Mouse (Mus musculus) limb, embryonic 15.5 days (tissue): ENCODE data around the gene Cnot10. TPM values are rescaled to one million over a fixed set of nuclear protein-coding genes. Genes with fewer than 3 reads are reported as not detected.
"Not testable (repeated sequence)": the region's sequence is repeated elsewhere in the genome, so short reads cannot be mapped to it uniquely, and the experiment has no call there.

Experiments used
- ATAC-seq: fragments of 200-750 bp; cut with Nextera tagmentation; 2 replicates; pipeline ENCODE4 v1.8.0; 2017; ENCODE audit warnings: low read depth, moderate TSS enrichment; ENCODE audit not compliant: insufficient number of reproducible peaks, low FRiP score, low TSS enrichment
- H3K27ac ChIP-seq: fragments of 300-500 bp; sonication (generic); 2 replicates; pipeline ENCODE4 v1.5.1; 2015; ENCODE audit warnings: moderate library complexity, mild to moderate bottlenecking, inconsistent platforms
- H3K27me3 ChIP-seq: fragments of 300-500 bp; sonication (generic); 2 replicates; pipeline ENCODE4 v1.6.1; 2015; ENCODE audit warnings: inconsistent platforms
- H3K36me3 ChIP-seq: fragments of 300-500 bp; sonication (generic); 2 replicates; pipeline ENCODE4 v1.6.1; 2015; ENCODE audit warnings: inconsistent platforms
- H3K4me1 ChIP-seq: fragments of 300-500 bp; sonication (generic); 2 replicates; pipeline ENCODE4 v1.6.1; 2015; ENCODE audit warnings: inconsistent platforms
- H3K4me2 ChIP-seq: fragments of 300-500 bp; sonication (generic); 2 replicates; pipeline ENCODE4 v1.6.1; 2015; ENCODE audit warnings: mild to moderate bottlenecking, inconsistent platforms
- H3K4me3 ChIP-seq: fragments of 300-500 bp; sonication (generic); 2 replicates; pipeline ENCODE4 v1.5.1; 2015; ENCODE audit warnings: mild to moderate bottlenecking, inconsistent platforms
- H3K9ac ChIP-seq: fragments of 300-500 bp; sonication (generic); 2 replicates; pipeline ENCODE4 v1.6.1; 2015; ENCODE audit warnings: inconsistent platforms
- H3K9me3 ChIP-seq: fragments of 300-500 bp; sonication (generic); 2 replicates; pipeline ENCODE4 v1.6.1; 2016; ENCODE audit warnings: inconsistent platforms
- WGBS: fragments of 180-500 bp; shearing (Covaris S2); methylation state at CpG from one replicate; pipeline ENCODE4 v1.1.7; 2015; 5-methylcytosine and 5-hydroxymethylcytosine counted together
- polyA plus RNA-seq: library from polyadenylated mRNA; unstranded; fragments of >200 nt; fragmentation: Nextera tagmentation; extraction: Ambion mirVana; gene quantifications from 2 replicates; pipeline ENCODE4 v1.2.1, GENCODE M21; 2015

The Cnot10 gene
- polyA plus RNA-seq, 1 experiment from 2014 or later = 60.9 TPM

DNA sequence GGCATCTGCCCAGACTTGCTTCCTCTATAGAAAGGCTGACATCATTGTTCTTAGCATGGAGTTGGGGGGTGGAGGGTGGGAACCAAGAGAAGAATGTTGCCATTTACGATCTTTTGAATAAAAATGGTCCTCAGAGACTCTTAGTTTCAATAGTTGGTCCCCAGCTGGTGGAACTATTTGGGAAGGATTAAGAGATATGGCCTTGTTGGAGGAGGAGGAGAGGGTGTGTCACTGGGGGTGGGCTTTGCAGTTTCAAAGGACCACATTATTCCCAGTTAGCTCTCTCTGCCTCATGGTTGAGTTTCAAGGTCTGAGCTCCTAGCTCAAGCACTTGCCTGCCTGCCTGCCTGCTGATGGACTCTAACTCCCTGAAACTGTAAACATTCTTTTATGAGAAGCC lies 32.0 kb upstream of the Cnot10 start:
- Histone ChIP-seq H3K27ac (no peak overlapping the region), H3K4me1 (peaks cover 7% of the 10 kb centered on the region), H3K4me3 (no peak overlapping the region), H3K9me3 (no peaks in the 10 kb centered on the region), H3K9ac (no peak overlapping the region), H3K36me3 (no peaks in the 10 kb centered on the region), H3K4me2 (no peak overlapping the region), H3K27me3 (no peaks in the 10 kb centered on the region)
- WGBS = 34% methylated on average over 1 of the region's 1 CpGs
- ATAC-seq = no peak

DNA sequence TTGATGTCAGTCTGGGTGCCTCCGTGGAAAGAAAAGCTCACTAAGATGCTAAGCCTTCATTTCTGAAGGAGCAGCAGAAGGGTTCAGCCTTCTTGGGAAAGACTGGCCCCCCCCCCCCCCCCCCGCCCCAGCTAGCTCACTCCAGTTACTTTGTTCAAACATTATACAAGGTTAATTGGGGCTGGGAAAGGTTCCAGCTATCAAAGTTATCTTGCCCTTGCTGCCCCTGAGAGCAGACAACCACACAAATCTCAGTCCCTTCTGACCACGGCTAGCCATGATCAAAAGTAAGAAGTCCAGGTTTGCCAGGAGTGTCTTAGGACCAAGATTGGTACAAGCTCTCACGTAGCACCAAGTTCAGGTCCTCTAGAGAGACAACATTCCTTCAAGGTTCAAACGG lies 29.0 kb upstream of the Cnot10 start:
- H3K9me3 ChIP-seq = no peaks in the 10 kb centered on the region
- no peak overlapping the region for H3K27ac ChIP-seq
- no peak overlapping the region for H3K9ac ChIP-seq
- no peak for ATAC-seq
- no peak overlapping the region for H3K4me3 ChIP-seq
- no peaks in the 10 kb centered on the region for H3K27me3 ChIP-seq
- H3K4me2 ChIP-seq = no peak overlapping the region
- 78% methylated on average over 5 of the region's 5 CpGs for WGBS
- H3K36me3 ChIP-seq = no peaks in the 10 kb centered on the region
- H3K4me1 ChIP-seq = peaks cover 7% of the 10 kb centered on the region

DNA sequence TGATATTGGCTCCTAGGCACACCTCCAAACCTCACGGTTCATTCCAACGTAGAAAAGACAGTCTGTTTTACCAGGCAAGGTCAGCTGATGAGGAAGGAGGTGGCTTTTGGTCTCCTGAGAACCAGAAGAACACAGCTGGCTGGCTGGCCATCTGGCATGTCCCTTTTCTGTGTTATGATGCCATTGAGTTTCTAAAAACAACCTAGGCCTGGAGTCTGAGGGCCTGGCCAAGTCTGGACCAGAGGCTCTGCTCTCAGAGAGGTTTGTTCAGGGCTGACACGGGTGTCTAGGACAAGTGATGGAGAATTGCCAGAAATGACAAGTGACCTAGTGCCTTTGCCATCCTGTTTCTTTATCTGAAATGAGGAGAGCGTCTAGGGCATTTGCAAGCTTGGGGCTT lies 28.1 kb upstream of the Cnot10 start:
- Histone ChIP-seq H3K9ac (no peak overlapping the region), H3K4me3 (no peak overlapping the region), H3K27ac (no peak overlapping the region), H3K4me1 (peaks cover 2% of the 10 kb centered on the region), H3K27me3 (no peaks in the 10 kb centered on the region), H3K4me2 (no peak overlapping the region), H3K36me3 (no peaks in the 10 kb centered on the region), H3K9me3 (no peaks in the 10 kb centered on the region)
- 64% methylated on average over 4 of the region's 4 CpGs for WGBS
- no peak for ATAC-seq

DNA sequence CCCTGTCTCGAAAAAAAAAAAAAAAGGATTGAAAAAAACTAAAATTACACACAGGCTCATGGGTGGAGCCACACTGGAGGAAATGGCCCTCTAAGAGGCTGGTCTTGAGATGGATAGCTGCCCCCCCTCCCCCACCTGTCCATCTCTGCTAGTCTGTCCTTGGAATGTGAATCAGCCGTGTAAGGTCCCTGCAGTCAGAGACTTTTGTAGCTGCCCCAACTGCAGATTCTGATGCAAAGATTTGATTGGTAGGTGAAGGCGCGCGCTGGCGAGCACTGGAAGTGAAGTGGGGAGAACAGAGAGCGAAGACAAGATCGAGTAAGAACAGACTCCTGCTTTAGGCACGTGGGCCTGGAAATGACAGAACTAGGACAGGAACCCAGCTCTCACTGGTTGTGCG lies 26.9 kb upstream of the Cnot10 start:
- H3K4me2 ChIP-seq = no peak overlapping the region
- H3K9ac ChIP-seq = no peak overlapping the region
- no peaks in the 10 kb centered on the region for H3K9me3 ChIP-seq
- H3K27me3 ChIP-seq = no peaks in the 10 kb centered on the region
- no peaks in the 10 kb centered on the region for H3K4me1 ChIP-seq
- no peak overlapping the region for H3K4me3 ChIP-seq
- no peaks in the 10 kb centered on the region for H3K36me3 ChIP-seq
- 90% methylated on average over 10 of the region's 10 CpGs for WGBS
- no peak overlapping the region for H3K27ac ChIP-seq
- no peak for ATAC-seq

DNA sequence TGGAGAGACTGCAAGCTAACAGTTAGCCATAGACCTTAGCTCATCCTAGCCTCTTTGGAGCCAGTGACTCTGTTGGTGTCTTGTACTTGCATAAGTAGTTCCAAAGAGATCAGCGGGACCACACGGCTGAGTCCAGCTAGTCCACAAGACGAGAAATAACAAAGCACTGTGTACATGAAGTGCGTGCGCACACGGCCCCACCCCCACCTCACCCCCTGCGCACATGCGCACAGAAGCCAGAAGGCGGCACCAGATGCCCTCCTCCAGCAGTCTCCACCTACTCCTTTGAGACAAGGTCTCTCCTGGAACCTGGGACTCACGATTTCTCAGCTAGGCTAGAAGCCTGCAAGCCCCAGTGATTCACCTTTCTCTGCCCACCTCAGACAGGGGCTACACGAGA lies 23.8 kb upstream of the Cnot10 start:
- no peaks in the 10 kb centered on the region for H3K4me1 ChIP-seq
- H3K27ac ChIP-seq = no peak overlapping the region
- no peaks in the 10 kb centered on the region for H3K9me3 ChIP-seq
- no peaks in the 10 kb centered on the region for H3K36me3 ChIP-seq
- no peak overlapping the region for H3K9ac ChIP-seq
- H3K4me3 ChIP-seq = no peak overlapping the region
- ATAC-seq = no peak
- no peak overlapping the region for H3K4me2 ChIP-seq
- 87% methylated on average over 11 of the region's 11 CpGs for WGBS
- no peaks in the 10 kb centered on the region for H3K27me3 ChIP-seq

DNA sequence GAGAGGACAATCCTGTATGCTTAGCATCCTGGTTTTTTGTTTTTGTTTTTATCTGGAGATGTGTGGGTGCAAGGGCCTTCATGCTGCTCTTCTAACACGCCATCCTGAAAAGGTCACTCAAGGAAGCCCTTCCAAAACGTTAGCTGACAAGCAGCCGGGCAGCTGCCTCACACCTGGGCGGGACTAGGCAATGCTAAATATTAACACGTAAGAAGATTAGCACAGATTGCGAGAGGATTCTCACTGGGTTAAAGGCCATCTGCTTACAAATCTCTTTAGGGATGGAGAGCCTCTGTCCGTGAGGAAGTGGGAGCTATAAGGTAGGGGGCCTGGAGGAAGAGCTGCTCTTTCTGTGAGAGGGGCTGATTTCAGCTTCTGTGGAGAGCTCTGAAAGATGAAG lies 22.0 kb upstream of the Cnot10 start:
- no peaks in the 10 kb centered on the region for H3K9me3 ChIP-seq
- no peak overlapping the region for H3K4me2 ChIP-seq
- H3K27me3 ChIP-seq = no peaks in the 10 kb centered on the region
- no peak overlapping the region for H3K4me3 ChIP-seq
- H3K4me1 ChIP-seq = no peaks in the 10 kb centered on the region
- ATAC-seq = no peak
- H3K36me3 ChIP-seq = no peaks in the 10 kb centered on the region
- H3K9ac ChIP-seq = no peak overlapping the region
- H3K27ac ChIP-seq = no peak overlapping the region
- 54% methylated on average over 7 of the region's 7 CpGs for WGBS

DNA sequence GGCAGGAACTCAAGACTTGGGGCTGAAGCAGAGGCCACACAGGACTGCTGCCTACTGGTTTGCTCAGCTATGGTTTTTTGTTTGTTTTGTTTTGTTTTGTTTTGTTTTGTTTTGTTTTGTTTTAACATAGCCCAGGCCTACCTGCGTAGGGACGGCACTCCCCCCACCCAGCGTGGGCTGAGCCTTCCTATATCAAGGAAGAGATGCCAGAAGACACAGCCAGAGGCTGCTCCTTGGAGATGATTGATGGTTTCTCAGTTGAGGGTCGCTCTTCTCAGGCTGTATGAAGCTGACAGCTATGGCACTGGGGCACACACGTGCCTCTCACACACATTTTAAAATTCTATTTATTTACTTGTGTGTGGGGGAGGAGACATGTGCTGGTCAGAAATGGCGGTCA lies 21.0 kb upstream of the Cnot10 start:
- no peak overlapping the region for H3K4me3 ChIP-seq

DNA sequence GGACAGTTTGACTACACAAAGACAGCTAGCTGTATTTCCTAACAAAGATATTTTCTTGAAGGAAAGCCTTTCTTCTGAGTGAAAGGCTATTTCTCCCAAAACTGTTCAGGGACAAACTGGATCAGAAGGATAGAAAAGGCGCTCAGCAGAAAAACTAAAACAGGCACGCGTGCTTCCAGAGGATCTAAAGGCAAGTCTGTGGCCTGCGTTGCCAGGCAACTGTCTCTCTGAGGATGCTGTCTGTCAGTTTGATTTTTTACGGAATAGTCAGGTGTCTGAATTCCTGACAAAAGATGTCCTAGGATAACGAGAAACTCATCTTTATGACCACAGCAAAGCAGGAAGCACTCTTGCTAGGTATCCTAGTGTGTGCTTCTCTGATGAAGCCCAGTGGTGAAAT lies 20.5 kb upstream of the Cnot10 start:
- no peak overlapping the region for H3K9ac ChIP-seq
- no peaks in the 10 kb centered on the region for H3K4me1 ChIP-seq
- H3K4me2 ChIP-seq = no peak overlapping the region
- H3K27ac ChIP-seq = no peak overlapping the region
- H3K4me3 ChIP-seq = no peak overlapping the region
- no peak for ATAC-seq
- WGBS = 84% methylated on average over 6 of the region's 6 CpGs
- H3K9me3 ChIP-seq = no peaks in the 10 kb centered on the region
- no peaks in the 10 kb centered on the region for H3K36me3 ChIP-seq
- H3K27me3 ChIP-seq = no peaks in the 10 kb centered on the region

More for the DNA sequence above, 21.0 kb upstream of the Cnot10 start:
- Histone ChIP-seq H3K9me3 (no peaks in the 10 kb centered on the region), H3K4me1 (no peaks in the 10 kb centered on the region), H3K36me3 (no peaks in the 10 kb centered on the region), H3K9ac (no peak overlapping the region), H3K4me2 (no peak overlapping the region), H3K27ac (no peak overlapping the region), H3K27me3 (no peaks in the 10 kb centered on the region)
- ATAC-seq = no peak
- WGBS = 66% methylated on average over 6 of the region's 6 CpGs

DNA sequence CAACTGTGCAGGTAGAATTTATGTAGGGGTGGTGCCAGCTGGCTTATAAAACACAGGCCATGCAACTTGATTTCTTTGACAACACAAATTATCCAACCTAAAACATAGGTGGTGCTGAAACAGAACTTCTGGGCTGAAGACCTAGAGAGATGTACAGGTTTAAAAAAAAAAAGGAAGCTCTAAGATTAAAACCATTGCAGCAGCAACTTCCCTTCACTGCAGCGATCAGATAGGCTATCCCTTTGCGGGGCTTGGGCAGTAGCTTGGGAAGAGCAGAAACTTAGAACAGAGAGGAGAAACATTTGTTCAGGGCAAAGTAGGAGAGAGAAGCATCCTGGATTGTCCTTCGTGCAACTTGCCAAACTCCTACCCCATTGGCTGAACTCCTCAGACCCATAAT lies 16.7 kb upstream of the Cnot10 start:
- no peak overlapping the region for H3K9ac ChIP-seq
- no peak for ATAC-seq

DNA sequence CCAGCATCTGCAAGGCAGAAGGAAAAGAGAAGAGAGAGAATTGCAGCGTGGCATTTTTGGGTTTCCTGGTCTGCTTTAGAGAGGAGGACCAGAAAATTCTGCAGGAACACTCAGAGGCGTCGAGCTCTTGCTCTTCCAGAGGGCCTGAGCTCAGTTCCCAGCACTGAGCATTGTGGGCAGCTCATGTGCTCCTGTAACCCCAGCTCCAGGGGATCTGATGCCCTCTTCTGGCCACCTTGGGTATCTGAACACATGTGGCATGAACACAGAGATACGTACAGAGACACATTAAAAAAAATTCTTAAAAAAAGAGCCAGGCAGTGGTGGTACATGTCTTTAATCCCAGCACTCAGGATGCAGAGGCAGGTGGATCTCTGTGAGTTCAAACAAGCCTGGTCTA lies 15.4 kb upstream of the Cnot10 start:
- H3K4me3 ChIP-seq = no peak overlapping the region
- H3K4me2 ChIP-seq = no peak overlapping the region
- H3K27me3 ChIP-seq = no peaks in the 10 kb centered on the region
- H3K36me3 ChIP-seq = no peaks in the 10 kb centered on the region
- no peak overlapping the region for H3K9ac ChIP-seq
- no peaks in the 10 kb centered on the region for H3K4me1 ChIP-seq
- WGBS = 81% methylated on average over 4 of the region's 4 CpGs
- H3K27ac ChIP-seq = no peak overlapping the region
- ATAC-seq = no peak
- H3K9me3 ChIP-seq = no peaks in the 10 kb centered on the region

More for the DNA sequence above, 16.7 kb upstream of the Cnot10 start:
- no peak overlapping the region for H3K4me3 ChIP-seq
- H3K4me1 ChIP-seq = no peaks in the 10 kb centered on the region
- WGBS = 56% methylated on average over 3 of the region's 3 CpGs
- H3K4me2 ChIP-seq = no peak overlapping the region
- H3K27me3 ChIP-seq = no peaks in the 10 kb centered on the region
- H3K36me3 ChIP-seq = no peaks in the 10 kb centered on the region
- no peak overlapping the region for H3K27ac ChIP-seq
- H3K9me3 ChIP-seq = no peaks in the 10 kb centered on the region

DNA sequence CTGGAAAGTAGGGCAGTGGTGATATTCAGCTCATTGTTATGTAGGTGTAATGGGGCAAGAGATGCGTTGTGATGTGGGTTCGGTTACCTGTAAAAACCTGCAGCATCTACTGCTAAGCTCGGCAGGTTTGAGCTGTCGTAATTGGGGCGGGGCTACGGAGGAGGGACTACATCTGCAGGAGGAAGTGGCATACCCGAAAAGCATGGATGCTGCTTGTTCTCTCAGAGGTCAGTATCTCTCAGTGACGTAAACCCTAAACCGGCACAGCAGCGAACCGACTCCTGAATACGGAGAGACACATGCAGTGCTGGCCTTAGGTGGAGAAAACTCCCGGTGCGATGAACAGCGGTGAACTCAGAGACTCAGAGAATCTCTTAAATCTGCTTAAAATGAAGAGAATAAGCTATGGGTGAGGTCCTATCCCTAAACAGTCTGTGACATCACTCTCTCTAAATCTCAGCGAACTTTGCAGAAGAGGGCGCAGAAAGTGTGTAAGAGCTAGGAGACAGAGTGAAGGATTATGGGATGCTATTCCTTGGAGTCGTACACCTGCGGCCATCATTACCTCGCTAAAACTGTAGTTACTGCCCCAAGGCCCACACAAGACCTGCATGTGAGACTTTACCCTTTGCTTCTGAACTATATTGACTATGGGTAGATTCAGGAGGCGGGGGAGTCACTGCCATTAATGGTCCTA lies 11.1 kb upstream of the Cnot10 start:
- 0 out of 2 replicates have a peak, but pooled peaks cover 2% of the 10 kb centered on the region for H3K27me3 ChIP-seq
- peak overlapping the region; percentile 10; the same call in 1 of the 2 replicates for H3K4me2 ChIP-seq
- H3K4me3 ChIP-seq = no peak overlapping the region
- H3K27ac ChIP-seq = no peak overlapping the region
- no peaks in the 10 kb centered on the region for H3K36me3 ChIP-seq
- ATAC-seq = no peak
- H3K9me3 ChIP-seq = no peaks in the 10 kb centered on the region
- H3K4me1 ChIP-seq = no peaks in the 10 kb centered on the region
- no peak overlapping the region for H3K9ac ChIP-seq
- 54% methylated on average over 21 of the region's 21 CpGs for WGBS

DNA sequence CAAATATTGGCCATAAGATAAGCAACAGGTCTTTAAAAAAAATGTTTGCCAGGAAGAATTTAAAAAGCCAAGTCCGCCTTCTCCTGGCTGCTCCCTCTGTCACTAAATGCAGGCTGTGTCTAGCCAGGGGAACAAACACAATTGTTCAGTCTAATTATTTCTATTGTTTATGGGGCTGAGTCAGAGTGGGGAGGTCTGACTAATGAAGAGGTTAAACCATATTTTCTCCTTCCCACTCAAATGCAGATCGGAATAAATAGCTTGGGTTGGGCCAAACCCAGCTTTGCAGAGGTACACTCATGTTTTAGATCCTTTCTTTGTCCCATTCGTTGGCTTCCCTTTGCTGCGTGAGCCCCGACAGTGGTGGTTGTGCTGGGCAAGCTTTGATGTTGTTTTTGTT lies 9.4 kb upstream of the Cnot10 start:
- no peak for ATAC-seq
- H3K27me3 ChIP-seq = 0 out of 2 replicates have a peak, but pooled peaks cover 2% of the 10 kb centered on the region
- no peaks in the 10 kb centered on the region for H3K4me1 ChIP-seq
- WGBS = 62% methylated on average over 5 of the region's 5 CpGs
- H3K9me3 ChIP-seq = no peaks in the 10 kb centered on the region
- no peak overlapping the region for H3K4me3 ChIP-seq
- H3K4me2 ChIP-seq = no peak overlapping the region
- no peak overlapping the region for H3K9ac ChIP-seq
- H3K36me3 ChIP-seq = no peaks in the 10 kb centered on the region
- no peak overlapping the region for H3K27ac ChIP-seq

DNA sequence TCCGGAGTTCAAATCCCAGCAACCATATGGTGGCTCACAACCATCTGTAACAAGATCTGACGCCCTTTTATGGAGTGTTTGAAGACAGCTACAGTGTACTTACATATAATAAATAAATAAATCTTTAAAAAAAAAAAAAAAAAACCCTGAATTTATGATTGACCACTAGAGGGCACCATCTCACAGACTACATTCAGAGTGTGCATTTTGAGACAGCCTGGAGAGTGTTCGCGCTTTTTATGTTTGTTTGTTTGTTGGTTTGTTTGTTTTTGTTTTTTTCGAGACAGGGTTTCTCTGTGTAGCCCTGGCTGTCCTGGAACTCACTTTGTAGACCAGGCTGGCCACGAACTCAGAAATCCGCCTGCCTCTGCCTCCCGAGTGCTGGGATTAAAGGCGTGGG lies 8.5 kb upstream of the Cnot10 start:
- H3K36me3 ChIP-seq, H3K9ac ChIP-seq, H3K4me3 ChIP-seq, ATAC-seq, H3K9me3 ChIP-seq, H3K4me2 ChIP-seq, H3K4me1 ChIP-seq, H3K27me3 ChIP-seq, H3K27ac ChIP-seq: not testable (repeated sequence)
- 46% methylated on average over 9 of the region's 9 CpGs for WGBS
